8 mouse cellular contexts compared by ENCODE assay signal in genomic region chr15:5184668-5185330, GRCm38 (mm10). TPM values are rescaled to one million over a fixed set of nuclear protein-coding genes. Genes with fewer than 3 reads are reported as not detected.
DNase-seq lines count a peak whose midpoint lies in the region; ATAC-seq lines count a peak whose summit lies in the region.

No protein-coding gene starts in this region.

- H3K79me2 ChIP-seq in macrophage (ENCODE audit: inconsistent target), result peaks cover 38% of the 10 kb centered on the region

- peak overlapping the region; percentile 96 for H3K4me3 ChIP-seq in hindbrain, embryonic 12.5 days
- peak overlapping the region; percentile 67 for H3K4me3 ChIP-seq in macrophage (ENCODE audit: inconsistent target)

- H3K4me1 ChIP-seq in hindbrain, embryonic 12.5 days, result peaks cover 21% of the 10 kb centered on the region

- peak; percentile 21; the same call in 1 of the 2 replicates for ATAC-seq in common myeloid progenitor, adult 5-6 weeks (replicated peaks; ENCODE audit: low read depth, poor library complexity, severe bottlenecking)
- ATAC-seq in hindbrain, embryonic 12.5 days (ENCODE audit: low FRiP score), result peak; percentile 57

- peak overlapping the region; percentile 82 for H3K4me2 ChIP-seq in hindbrain, embryonic 12.5 days (replicated peaks)

- intact Hi-C loops in heart, postnatal 25 days (cut with DNase I), result loop anchor here (5.0 kb wide), 1 partner anchor 37 kb away; no protein-coding TSS in a partner anchor

- peak overlapping the region; percentile 92 for H3K27ac ChIP-seq in hindbrain, embryonic 12.5 days
- peak overlapping the region; percentile 84 for H3K27ac ChIP-seq in macrophage

- H3K36me3 ChIP-seq in hindbrain, embryonic 12.5 days, result 0 out of 2 replicates have a peak, but pooled peaks cover 3% of the 10 kb centered on the region
- peaks cover 5% of the 10 kb centered on the region; the same call in 1 of the 2 replicates for H3K36me3 ChIP-seq in macrophage (ENCODE audit: inconsistent target)

- peak; percentile 88 for DNase-seq in heart, adult 11 months
- no peak for DNase-seq in heart, postnatal 25 days (ENCODE audit: low spot score)
- peak; percentile 33 to 46 for DNase-seq in B cell, adult 2 months
- DNase-seq in yolk sac, embryonic 10.5 days (ENCODE audit: low spot score), result no peak
- no peak for DNase-seq in frontal cortex, postnatal 14 days (ENCODE audit: low spot score in 2 of 2)

- H3K9me3 ChIP-seq in hindbrain, embryonic 12.5 days (replicated peaks), result no peaks in the 10 kb centered on the region

- 47% methylated on average over 11 of the region's 11 CpGs for WGBS in hindbrain, embryonic 12.5 days
- 42% methylated on average over 10 of the region's 11 CpGs for WGBS in macrophage (ENCODE audit: missing documents)

- no peaks in the 10 kb centered on the region for H3K27me3 ChIP-seq in hindbrain, embryonic 12.5 days

- H3K9ac ChIP-seq in hindbrain, embryonic 12.5 days, result peak overlapping the region; percentile 83

RNA-seq across cellular contexts. Expression of gene Ttc33, which starts 0.5 kb away (rescaled TPM):
- total RNA-seq in heart, postnatal 25 days (2021), result 10 to 100 TPM; 32.6 to 39.5 TPM
- total RNA-seq in common myeloid progenitor, adult 5-6 weeks (2017), result 49.6 and 50.2 TPM in 2 replicates
- polyA plus RNA-seq in hindbrain, embryonic 12.5 days (2016; fragmentation: Nextera tagmentation; extraction: Ambion mirVana), result 45.8 and 48.0 TPM in 2 replicates
- total RNA-seq in macrophage (2018; cell fraction: chromatin; rRNA removed), result 10 to 100 TPM in 18 of 26 experiments, 1 to 10 TPM in 8; 4.7 to 38.5 (median 15.6) TPM
- 10 to 100 TPM; 19.9 to 58.1 (median 30.9) TPM for total RNA-seq in macrophage (2018; cell fraction: cytosol; rRNA removed)
- 10 to 100 TPM in 23 of 26 experiments, 1 to 10 TPM in 3; 9.4 to 45.3 (median 15.0) TPM for total RNA-seq in macrophage (2018; cell fraction: nucleus; rRNA removed)
- 23.6 to 34.6 TPM (median 34.1 TPM) in 3 replicates for polyA plus RNA-seq in macrophage (2018)

RNA-seq across cellular contexts. Expression of gene Prkaa1, which starts 41.1 kb away (rescaled TPM):
- 10 to 100 TPM; 12.8 to 15.2 TPM for total RNA-seq in heart, postnatal 25 days (2021)
- 31.5 and 39.9 TPM in 2 replicates for total RNA-seq in common myeloid progenitor, adult 5-6 weeks (2017)
- 17.0 and 18.1 TPM in 2 replicates for polyA plus RNA-seq in hindbrain, embryonic 12.5 days (2016; fragmentation: Nextera tagmentation; extraction: Ambion mirVana)
- 10 to 100 TPM; 10.4 to 40.4 (median 28.3) TPM for total RNA-seq in macrophage (2018; cell fraction: chromatin; rRNA removed)
- total RNA-seq in macrophage (2018; cell fraction: cytosol; rRNA removed), result 10 to 100 TPM; 19.2 to 34.7 (median 30.9) TPM
- 10 to 100 TPM; 13.8 to 60.4 (median 30.0) TPM for total RNA-seq in macrophage (2018; cell fraction: nucleus; rRNA removed)
- polyA plus RNA-seq in macrophage (2018), result 20.7 to 31.7 TPM (median 23.3 TPM) in 3 replicates

RNA-seq across cellular contexts. Expression of gene Ptger4, which starts 59.2 kb away (rescaled TPM):
- total RNA-seq in heart, postnatal 25 days (2021), result 1 to 10 TPM; 2.5 to 2.6 TPM
- total RNA-seq in common myeloid progenitor, adult 5-6 weeks (2017), result 8.3 and 10.3 TPM in 2 replicates
- polyA plus RNA-seq in hindbrain, embryonic 12.5 days (2016; fragmentation: Nextera tagmentation; extraction: Ambion mirVana), result 2.1 and 2.4 TPM in 2 replicates
- 100 to 1,000 TPM in 2 of 26 experiments, 10 to 100 TPM in 21, 1 to 10 TPM in 3; 5.0 to 107 (median 31.5) TPM for total RNA-seq in macrophage (2018; cell fraction: chromatin; rRNA removed)
- total RNA-seq in macrophage (2018; cell fraction: cytosol; rRNA removed), result 10 to 100 TPM in 22 of 26 experiments, 1 to 10 TPM in 4; 8.3 to 66.3 (median 31.1) TPM
- 100 to 1,000 TPM in 7 of 26 experiments, 10 to 100 TPM in 19; 10.8 to 145 (median 63.6) TPM for total RNA-seq in macrophage (2018; cell fraction: nucleus; rRNA removed)
- polyA plus RNA-seq in macrophage (2018), result 3.1 to 11.0 TPM (median 6.2 TPM) in 3 replicates

Comparison
In these comparisons a context has a peak if more than half of its experiments do, and no peak if none do; other contexts are left out.
1. DNase-seq: peak in heart, adult 11 months (single experiment) and B cell, adult 2 months (2 of 2); none in heart, postnatal 25 days (single experiment), yolk sac, embryonic 10.5 days (single experiment) and frontal cortex, postnatal 14 days (0 of 2).